Mouse (Mus musculus): ENCODE measurements around the gene Igfbpl1. TPM values are rescaled to one million over a fixed set of nuclear protein-coding genes. Genes with fewer than 3 reads are reported as not detected.

Gene Igfbpl1
- polyA plus RNA-seq, 1 experiment: not detected

DNA sequence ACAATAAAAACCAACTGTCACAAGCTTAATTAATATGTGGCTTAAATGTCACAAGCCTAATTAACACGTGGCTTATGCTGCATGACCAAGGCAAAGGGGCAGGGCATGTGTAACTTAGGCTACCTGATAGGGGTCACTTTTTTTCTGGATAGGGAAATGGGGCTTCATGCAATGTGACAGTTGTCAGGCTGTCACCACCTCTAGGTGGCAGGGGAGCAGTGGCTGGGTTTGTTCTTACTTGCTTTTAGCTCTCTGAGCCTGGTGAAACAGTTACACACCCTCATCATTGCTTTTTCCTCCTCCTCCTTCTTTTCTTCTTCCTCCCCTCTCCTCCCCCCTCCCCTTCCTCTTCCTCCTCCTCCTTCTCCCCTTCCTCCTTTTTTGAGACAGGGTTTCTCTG is 43.1 kb downstream of the Igfbpl1 start:
- Histone ChIP-seq H3K27ac (ENCODE audit: insufficient read depth, low read depth, low read length) (no peak overlapping the region), H3K4me3 (ENCODE audit: insufficient read depth, low read length) (no peak overlapping the region), H3K4me1 (ENCODE audit: control insufficient read depth, insufficient read depth, low read length) (peaks cover 6% of the 10 kb centered on the region)
- TF ChIP-seq CTCF (IDR thresholded peaks at IDR 0.05; ENCODE audit: low read depth, low read length) (no peak), POLR2A (IDR thresholded peaks at IDR 0.05; ENCODE audit: borderline replicate concordance, low read depth, low read length) (no peak)

DNA sequence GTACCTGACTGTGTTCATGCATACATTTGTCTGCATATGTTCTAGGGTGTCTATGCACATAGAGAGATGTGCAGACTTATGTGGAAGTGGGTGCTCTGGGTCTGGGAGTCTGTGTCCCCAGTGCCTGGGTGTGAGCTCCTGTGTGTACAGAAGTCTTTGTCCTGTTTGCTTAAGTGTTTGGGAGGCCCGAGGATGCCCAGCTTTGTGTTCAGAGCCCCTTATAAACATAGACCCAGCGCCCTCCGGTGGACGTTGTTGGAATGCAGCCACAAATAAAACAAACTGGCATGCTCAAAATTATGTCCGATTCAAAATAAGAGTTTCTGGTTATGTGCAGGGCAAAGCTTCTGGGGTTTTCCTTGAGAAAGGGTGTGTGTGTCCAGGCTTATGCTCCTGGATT is 55.1 kb downstream of the Igfbpl1 start:
- no peak overlapping the region for H3K27ac ChIP-seq (ENCODE audit: insufficient read depth, low read depth, low read length)
- no peaks in the 10 kb centered on the region for H3K4me1 ChIP-seq (ENCODE audit: control insufficient read depth, insufficient read depth, low read length)
- H3K4me3 ChIP-seq (ENCODE audit: insufficient read depth, low read length): no peak overlapping the region
- TF ChIP-seq POLR2A (IDR thresholded peaks at IDR 0.05; ENCODE audit: borderline replicate concordance, low read depth, low read length): no peak
- no peak for TF ChIP-seq CTCF (IDR thresholded peaks at IDR 0.05; ENCODE audit: low read depth, low read length)

DNA sequence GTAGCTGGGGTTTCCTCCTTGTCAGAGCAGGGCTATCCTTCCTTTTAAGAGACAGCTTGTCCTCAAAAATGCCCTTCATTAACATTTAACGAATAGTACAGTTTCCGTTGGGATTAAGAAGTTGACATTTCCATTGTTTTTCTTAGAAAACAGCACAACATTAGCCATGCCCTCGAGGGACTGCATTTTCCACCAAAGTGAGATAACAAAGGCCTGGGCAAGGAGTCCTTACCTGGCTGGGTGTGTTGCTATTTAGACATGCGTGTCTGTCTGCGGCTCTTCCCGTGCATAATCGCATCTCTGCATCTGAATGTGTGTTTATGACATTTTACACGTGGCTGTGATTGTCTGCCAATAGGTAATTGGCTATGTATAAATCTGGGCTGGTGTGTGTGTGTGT is 55.5 kb downstream of the Igfbpl1 start:
- H3K4me1 ChIP-seq (ENCODE audit: control insufficient read depth, insufficient read depth, low read length): no peaks in the 10 kb centered on the region
- no peak overlapping the region for H3K4me3 ChIP-seq (ENCODE audit: insufficient read depth, low read length)
- no peak for TF ChIP-seq CTCF (IDR thresholded peaks at IDR 0.05; ENCODE audit: low read depth, low read length)
- TF ChIP-seq POLR2A (IDR thresholded peaks at IDR 0.05; ENCODE audit: borderline replicate concordance, low read depth, low read length): no peak
- H3K27ac ChIP-seq (ENCODE audit: insufficient read depth, low read depth, low read length): no peak overlapping the region

DNA sequence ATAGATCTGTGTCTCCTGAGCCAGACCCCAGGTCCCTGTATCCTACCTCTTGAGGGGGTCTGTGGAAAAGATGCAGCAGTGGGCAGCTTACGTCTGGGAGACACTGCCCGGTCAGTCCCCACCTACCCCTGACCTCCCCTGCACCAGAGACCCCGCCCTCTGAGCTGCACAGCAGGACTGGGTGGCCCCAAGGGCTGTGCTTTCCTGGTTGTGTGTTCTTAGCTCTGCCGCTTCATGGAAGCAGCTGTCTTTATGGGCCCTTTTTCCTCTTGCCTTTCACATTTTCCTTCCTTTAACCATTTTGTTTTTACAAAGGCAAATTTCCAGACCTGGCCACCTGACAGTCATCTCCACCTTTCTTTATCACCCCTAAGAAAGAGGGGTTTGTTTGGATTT is 56.1 kb downstream of the Igfbpl1 start:
- Histone ChIP-seq H3K4me1 (ENCODE audit: control insufficient read depth, insufficient read depth, low read length) (no peaks in the 10 kb centered on the region), H3K4me3 (ENCODE audit: insufficient read depth, low read length) (no peak overlapping the region), H3K27ac (ENCODE audit: insufficient read depth, low read depth, low read length) (no peak overlapping the region)
- no peak for TF ChIP-seq POLR2A (IDR thresholded peaks at IDR 0.05; ENCODE audit: borderline replicate concordance, low read depth, low read length)
- TF ChIP-seq CTCF (IDR thresholded peaks at IDR 0.05; ENCODE audit: low read depth, low read length): no peak

DNA sequence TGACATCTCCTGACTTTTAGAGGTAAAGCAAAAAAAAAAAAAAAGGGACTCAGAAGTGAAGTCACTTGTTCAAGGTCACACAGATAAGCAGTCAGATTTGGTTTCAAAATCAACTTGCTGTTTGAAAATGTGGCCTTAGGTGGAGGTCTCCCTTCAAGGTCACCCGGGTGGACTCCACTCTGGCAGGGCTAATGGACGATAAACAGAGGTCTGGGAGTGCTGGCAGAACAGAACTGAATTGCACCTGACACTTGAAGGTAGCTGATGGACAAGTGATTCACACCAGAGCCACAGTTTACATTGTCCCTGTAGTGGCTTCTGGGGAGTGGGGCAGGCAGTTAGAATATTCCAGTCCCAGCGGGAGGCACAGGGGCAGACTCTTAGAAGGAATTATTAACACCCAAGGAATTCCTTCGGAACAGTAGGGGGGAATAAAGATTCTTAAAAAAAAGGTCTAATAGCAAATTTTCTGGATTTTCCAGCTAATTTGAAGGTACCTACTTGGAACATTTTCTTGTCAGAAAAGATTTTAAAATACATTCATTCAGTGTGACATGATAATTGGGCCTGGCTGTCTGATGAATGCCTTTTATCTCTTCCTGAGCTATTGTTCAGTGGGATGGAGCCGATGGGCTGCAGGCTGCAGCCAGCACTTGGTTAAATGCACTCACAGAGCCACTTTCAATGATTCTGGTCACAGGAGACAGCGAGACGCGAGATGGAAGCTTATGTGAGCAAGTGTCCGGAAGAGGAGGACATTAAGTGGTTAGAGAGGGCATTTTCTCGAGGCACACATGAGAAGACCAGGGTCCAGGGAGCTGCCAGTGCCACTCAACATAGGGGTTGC is 56.7 kb downstream of the Igfbpl1 start:
- no peak for TF ChIP-seq CTCF (IDR thresholded peaks at IDR 0.05; ENCODE audit: low read depth, low read length)
- TF ChIP-seq POLR2A (IDR thresholded peaks at IDR 0.05; ENCODE audit: borderline replicate concordance, low read depth, low read length): no peak
- Histone ChIP-seq H3K27ac (ENCODE audit: insufficient read depth, low read depth, low read length) (no peak overlapping the region), H3K4me3 (ENCODE audit: insufficient read depth, low read length) (no peak overlapping the region), H3K4me1 (ENCODE audit: control insufficient read depth, insufficient read depth, low read length) (no peaks in the 10 kb centered on the region)

DNA sequence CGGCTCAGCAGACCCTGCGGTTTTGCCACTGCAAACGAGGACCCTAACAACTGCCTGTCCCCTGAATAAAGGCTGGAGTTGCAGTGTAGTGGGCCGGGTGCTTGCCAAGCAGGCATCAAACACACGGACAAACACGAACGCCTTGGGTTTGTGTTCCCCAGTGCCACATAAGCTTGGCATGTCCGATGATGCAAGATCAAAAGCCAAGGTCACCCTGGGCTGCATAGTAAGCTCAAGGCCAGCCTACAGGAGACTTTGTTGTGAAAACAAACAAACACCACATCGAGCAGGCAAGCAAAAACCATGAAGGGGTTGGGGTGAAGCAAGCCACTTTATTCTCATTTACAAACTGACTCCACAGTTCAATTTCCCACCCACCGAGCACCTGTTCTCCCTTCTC is 57.6 kb downstream of the Igfbpl1 start:
- no peak for TF ChIP-seq CTCF (IDR thresholded peaks at IDR 0.05; ENCODE audit: low read depth, low read length)
- no peak for TF ChIP-seq POLR2A (IDR thresholded peaks at IDR 0.05; ENCODE audit: borderline replicate concordance, low read depth, low read length)
- no peaks in the 10 kb centered on the region for H3K4me1 ChIP-seq (ENCODE audit: control insufficient read depth, insufficient read depth, low read length)
- H3K27ac ChIP-seq (ENCODE audit: insufficient read depth, low read depth, low read length): no peak overlapping the region
- H3K4me3 ChIP-seq (ENCODE audit: insufficient read depth, low read length): no peak overlapping the region

DNA sequence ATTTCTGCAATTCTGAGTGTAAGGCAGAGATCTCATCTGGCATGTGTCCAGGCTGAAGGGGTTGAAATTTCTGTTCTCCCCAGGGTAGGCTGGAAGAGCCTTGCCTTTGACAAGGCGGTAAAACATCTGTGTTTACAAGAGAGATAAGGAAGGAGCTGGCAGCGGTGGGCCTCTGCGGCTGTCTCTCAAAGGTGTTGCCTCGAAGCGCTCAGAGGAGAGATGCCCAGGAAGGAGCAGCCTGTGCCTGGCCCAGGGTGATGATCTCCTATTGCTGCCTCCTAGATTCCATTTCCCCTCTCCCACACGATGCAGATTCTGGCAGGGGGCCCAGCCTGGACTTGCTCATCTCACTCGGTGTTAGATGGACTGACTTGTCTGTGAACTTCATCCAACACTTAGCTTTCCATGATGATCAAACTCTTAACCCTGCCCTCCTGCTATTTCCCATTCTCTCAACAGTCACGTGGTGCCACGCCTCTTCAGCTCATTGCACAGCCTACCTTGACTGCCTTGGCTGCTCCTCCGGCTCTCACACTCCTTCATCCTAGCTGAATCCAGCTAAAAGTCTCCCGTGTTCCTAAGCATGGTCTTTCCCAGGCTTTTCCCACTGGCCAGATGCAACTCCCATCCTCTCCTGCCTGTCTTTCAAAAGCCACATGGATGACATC is 58.7 kb downstream of the Igfbpl1 start:
- H3K27ac ChIP-seq (ENCODE audit: insufficient read depth, low read depth, low read length): no peak overlapping the region
- TF ChIP-seq POLR2A (IDR thresholded peaks at IDR 0.05; ENCODE audit: borderline replicate concordance, low read depth, low read length) (no peak), CTCF (IDR thresholded peaks at IDR 0.05; ENCODE audit: low read depth, low read length) (no peak)
- no peaks in the 10 kb centered on the region for H3K4me1 ChIP-seq (ENCODE audit: control insufficient read depth, insufficient read depth, low read length)
- no peak overlapping the region for H3K4me3 ChIP-seq (ENCODE audit: insufficient read depth, low read length)

DNA sequence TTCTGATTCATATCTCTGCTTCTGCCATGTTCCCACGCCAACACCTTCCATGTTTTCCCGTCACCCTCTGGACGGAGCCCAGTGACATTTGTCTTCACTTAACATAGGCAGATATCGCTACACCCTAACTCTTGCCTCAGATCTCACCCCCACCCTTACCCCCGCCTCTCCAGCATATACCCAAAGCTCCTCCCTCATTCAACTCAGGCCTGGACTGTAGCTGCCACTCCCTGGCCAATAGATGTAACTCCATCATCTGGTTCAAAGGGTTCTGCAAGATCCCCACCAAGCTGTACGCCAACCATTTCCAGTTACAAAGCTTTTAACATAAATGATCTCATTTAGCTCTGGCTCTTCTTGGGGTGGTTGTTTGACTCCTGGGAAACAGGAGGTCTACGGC is 59.9 kb downstream of the Igfbpl1 start:
- TF ChIP-seq POLR2A (IDR thresholded peaks at IDR 0.05; ENCODE audit: borderline replicate concordance, low read depth, low read length): no peak
- no peak for TF ChIP-seq CTCF (IDR thresholded peaks at IDR 0.05; ENCODE audit: low read depth, low read length)
- Histone ChIP-seq H3K4me1 (ENCODE audit: control insufficient read depth, insufficient read depth, low read length) (no peaks in the 10 kb centered on the region), H3K4me3 (ENCODE audit: insufficient read depth, low read length) (no peak overlapping the region), H3K27ac (ENCODE audit: insufficient read depth, low read depth, low read length) (no peak overlapping the region)

DNA sequence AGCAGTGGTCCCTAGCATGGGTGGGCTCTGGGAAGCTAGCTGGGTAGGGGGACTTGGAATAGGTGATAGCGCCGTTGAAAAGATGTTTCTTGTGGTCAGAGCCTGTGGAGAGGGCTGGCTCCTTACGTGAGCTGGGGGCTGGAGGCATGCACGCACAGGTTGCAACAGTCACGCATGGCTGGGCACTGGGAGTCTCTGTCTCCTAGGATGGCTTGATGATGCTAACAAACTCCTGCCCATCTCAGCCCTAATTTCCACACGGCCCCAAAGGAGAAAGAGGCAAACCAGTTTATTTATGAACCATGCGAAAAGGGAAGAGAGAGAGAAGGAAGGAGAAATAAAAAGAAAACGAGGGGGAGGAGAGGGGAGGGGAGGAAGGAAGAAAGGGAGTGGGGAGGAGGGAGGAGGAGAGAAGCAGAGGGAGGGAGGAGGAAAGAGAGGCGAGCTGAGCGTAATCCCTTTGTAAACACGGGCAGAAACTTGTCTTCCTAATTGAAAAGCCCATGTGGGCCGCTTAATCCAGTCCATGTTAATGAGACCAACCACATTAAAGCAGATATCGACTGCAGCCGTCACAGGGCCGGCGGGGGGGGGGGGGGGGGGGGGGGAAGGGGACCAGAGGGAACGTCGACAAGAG is 61.0 kb downstream of the Igfbpl1 start:
- Histone ChIP-seq H3K4me3 (ENCODE audit: insufficient read depth, low read length) (no peak overlapping the region), H3K4me1 (ENCODE audit: control insufficient read depth, insufficient read depth, low read length) (no peaks in the 10 kb centered on the region), H3K27ac (ENCODE audit: insufficient read depth, low read depth, low read length) (no peak overlapping the region)
- TF ChIP-seq POLR2A (IDR thresholded peaks at IDR 0.05; ENCODE audit: borderline replicate concordance, low read depth, low read length) (no peak), CTCF (IDR thresholded peaks at IDR 0.05; ENCODE audit: low read depth, low read length) (no peak)

DNA sequence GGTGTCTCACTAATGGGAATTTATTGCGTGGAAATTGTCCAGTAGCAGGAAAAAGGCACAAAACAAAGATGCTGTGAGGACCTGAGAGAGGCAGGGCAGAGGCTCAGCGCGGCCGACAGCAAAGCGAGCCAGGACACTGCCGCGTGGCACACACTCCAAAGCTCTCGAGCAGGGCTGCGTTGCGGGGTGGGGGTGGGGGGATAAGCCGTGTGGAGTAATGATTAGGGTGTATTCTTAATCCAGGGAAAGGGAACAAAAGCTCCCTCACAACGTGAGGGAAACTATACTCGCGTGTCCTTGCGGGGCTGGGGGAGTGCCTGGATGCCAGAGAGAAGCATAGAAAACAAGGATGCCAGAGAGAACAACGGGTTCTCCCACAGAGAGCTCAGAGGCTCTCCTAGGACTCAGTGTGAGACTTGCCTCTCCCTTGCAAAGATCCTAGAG is 61.6 kb downstream of the Igfbpl1 start:
- H3K4me1 ChIP-seq (ENCODE audit: control insufficient read depth, insufficient read depth, low read length): no peaks in the 10 kb centered on the region
- no peak for TF ChIP-seq POLR2A (IDR thresholded peaks at IDR 0.05; ENCODE audit: borderline replicate concordance, low read depth, low read length)
- TF ChIP-seq CTCF (IDR thresholded peaks at IDR 0.05; ENCODE audit: low read depth, low read length): no peak
- no peak overlapping the region for H3K27ac ChIP-seq (ENCODE audit: insufficient read depth, low read depth, low read length)

More for the DNA sequence above, 61.6 kb downstream of the Igfbpl1 start:
- H3K4me3 ChIP-seq (ENCODE audit: insufficient read depth, low read length): no peak overlapping the region

Data from bone marrow macrophage, adult 2 months (primary cell).